ENCODE assay signal across 8 mouse cellular contexts in the genomic region with DNA sequence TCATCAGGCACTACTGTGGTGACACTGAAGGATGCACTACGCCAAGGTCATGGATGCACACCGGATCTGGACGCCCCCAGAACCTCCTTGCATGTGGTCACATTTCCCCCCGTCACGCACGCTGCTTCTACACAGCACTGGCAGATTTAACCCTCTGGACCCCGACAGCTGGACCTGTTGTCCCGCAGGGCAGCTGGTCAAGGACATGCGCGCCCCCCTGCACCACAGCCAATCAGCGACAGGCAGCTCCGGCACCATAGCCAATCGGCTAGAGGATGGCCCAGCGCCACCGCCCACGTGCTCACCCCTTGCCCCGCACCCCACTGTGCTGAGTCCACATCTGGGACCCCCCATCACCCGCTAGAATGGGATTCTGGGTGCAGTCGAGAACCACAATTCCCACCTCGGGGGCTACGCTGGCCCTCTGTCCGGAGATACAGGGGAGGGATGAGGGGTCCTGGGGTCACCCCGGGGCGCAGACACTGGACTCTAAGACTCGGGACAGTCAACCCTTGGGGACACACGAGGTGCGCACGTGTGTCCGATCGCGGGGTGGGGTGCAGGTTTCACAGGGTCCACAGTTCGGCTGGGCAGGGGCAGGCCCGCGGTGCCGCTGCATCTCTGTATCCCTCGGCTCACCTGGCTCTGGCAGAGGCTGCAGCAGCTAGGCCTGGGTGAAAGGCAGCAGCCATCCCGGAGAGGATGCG. TPM values are rescaled to one million over a fixed set of nuclear protein-coding genes. Genes with fewer than 3 reads are reported as not detected.
DNase-seq lines count a peak whose midpoint lies in the region; ATAC-seq lines count a peak whose summit lies in the region.

No protein-coding gene starts in this region.

- peak overlapping the region; percentile 98 for H3K4me3 ChIP-seq in hindbrain, embryonic 15.5 days

- H3K4me1 ChIP-seq in hindbrain, embryonic 15.5 days (replicated peaks) = peaks cover 27% of the 10 kb centered on the region

- H3K9me3 ChIP-seq in hindbrain, embryonic 15.5 days = no peaks in the 10 kb centered on the region

- peak overlapping the region; percentile 86 for H3K27ac ChIP-seq in hindbrain, embryonic 15.5 days (replicated peaks)

- DNase-seq in T-cell, adult 2 months (ENCODE audit: low spot score) = peak; percentile 16
- DNase-seq in cerebellum, postnatal 36 days = peak; percentile 84 to 87
- DNase-seq in frontal cortex, postnatal 36 days (ENCODE audit: low spot score in 2 of 2) = peak; percentile 83 to 88
- DNase-seq in left cerebral cortex, adult 18-20 months (ENCODE audit: low spot score in 2 of 2) = peak; percentile 83 to 88
- DNase-seq in lung, postnatal 4 days = peak; percentile 80 to 86
- DNase-seq in retina, postnatal 7 days (ENCODE audit: low read depth, low spot score) = peak; percentile 46
- peak; percentile 70 for DNase-seq in urinary bladder, adult 2 months (ENCODE audit: low spot score)

- H3K36me3 ChIP-seq in hindbrain, embryonic 15.5 days = no peaks in the 10 kb centered on the region

- H3K4me2 ChIP-seq in hindbrain, embryonic 15.5 days = peak overlapping the region; percentile 64

- H3K27me3 ChIP-seq in hindbrain, embryonic 15.5 days = no peaks in the 10 kb centered on the region

- peak overlapping the region; percentile 94 for H3K9ac ChIP-seq in hindbrain, embryonic 15.5 days

- peak; percentile 94 for ATAC-seq in hindbrain, embryonic 15.5 days (ENCODE audit: low FRiP score, low read depth)

- under 1% methylated on average over 38 of the region's 38 CpGs for WGBS in hindbrain, embryonic 15.5 days

RNA-seq across cellular contexts. Expression of gene Got2, which starts 0.6 kb away (rescaled TPM):
- 223 and 227 TPM in 2 replicates for polyA plus RNA-seq in hindbrain, embryonic 15.5 days (2015; fragmentation: Nextera tagmentation; extraction: Ambion mirVana)
- total RNA-seq in left cerebral cortex, adult 18-20 months (2021) = 100 to 1,000 TPM; 231 to 248 TPM
- polyA plus RNA-seq in urinary bladder, adult 2 months (2012; rRNA removed) = 99.3 and 124 TPM in 2 replicates

RNA-seq across cellular contexts. Expression of gene Slc38a7, which starts 34.4 kb away (rescaled TPM):
- polyA plus RNA-seq in hindbrain, embryonic 15.5 days (2015; fragmentation: Nextera tagmentation; extraction: Ambion mirVana) = 25.0 and 26.1 TPM in 2 replicates
- total RNA-seq in left cerebral cortex, adult 18-20 months (2021) = 10 to 100 TPM; 24.4 to 28.7 TPM
- polyA plus RNA-seq in urinary bladder, adult 2 months (2012; rRNA removed) = 19.9 and 22.2 TPM in 2 replicates

Comparison
In these comparisons a context has a peak if more than half of its experiments do, and no peak if none do; other contexts are left out.
1. Peak in every context shown above with its lines: DNase-seq, ATAC-seq, H3K4me3 ChIP-seq and H3K27ac ChIP-seq.
2. DNase-seq: peak in every context shown above with its lines; median percentile 86 in cerebellum, postnatal 36 days; 86 in frontal cortex, postnatal 36 days; 86 in left cerebral cortex, adult 18-20 months; 83 in lung, postnatal 4 days; 70 in urinary bladder, adult 2 months; 46 in retina, postnatal 7 days; 16 in T-cell, adult 2 months.